Mouse (Mus musculus) urinary bladder, postnatal 25 days (tissue): ENCODE measurements around the gene Plxdc1.

Experiments used
- DNase-seq: peaks from one replicate; pipeline ENCODE4 v3.0.0; 2022; ENCODE audit warnings: low spot score

Gene Plxdc1

DNA sequence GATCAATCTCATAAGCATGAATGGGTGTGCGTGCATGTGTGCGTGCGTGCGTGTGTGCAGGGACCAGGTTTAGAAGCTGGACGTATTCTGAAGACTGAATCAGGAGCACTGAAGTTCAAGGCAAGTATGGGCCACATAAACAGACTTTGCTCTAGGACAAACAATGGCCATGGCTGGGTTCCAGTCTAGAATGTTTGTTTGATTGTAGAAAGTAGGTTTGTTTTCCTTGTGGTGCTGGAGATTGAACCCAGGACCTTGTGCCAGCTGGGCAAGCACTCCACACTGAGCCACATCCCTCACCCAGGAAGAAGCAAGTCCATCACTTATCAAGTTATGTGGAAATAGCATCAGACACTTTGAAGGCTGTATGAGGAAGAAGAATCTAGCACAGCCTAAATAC, 29.9 kb upstream of the Plxdc1 start:
- DNase-seq, result no peak

DNA sequence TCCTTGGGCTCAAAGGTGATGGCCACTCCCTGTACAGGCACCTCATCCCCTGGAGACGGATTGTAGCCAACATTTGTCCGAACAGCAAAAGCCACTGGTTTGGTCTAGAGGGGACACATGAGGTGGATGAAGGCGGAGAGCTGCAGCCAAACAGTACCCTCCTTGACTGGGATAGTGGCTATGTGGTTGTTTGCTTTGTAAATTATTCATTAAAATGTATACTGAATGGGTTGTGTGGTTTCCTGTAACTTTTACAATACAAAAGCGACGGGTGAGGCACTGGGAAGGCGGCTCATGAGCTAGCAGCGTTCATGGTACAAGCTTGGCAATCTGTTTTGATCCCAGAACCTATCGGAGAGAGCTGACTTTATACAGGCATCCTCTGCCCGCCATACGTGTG, 26.6 kb upstream of the Plxdc1 start:
- no peak for DNase-seq

DNA sequence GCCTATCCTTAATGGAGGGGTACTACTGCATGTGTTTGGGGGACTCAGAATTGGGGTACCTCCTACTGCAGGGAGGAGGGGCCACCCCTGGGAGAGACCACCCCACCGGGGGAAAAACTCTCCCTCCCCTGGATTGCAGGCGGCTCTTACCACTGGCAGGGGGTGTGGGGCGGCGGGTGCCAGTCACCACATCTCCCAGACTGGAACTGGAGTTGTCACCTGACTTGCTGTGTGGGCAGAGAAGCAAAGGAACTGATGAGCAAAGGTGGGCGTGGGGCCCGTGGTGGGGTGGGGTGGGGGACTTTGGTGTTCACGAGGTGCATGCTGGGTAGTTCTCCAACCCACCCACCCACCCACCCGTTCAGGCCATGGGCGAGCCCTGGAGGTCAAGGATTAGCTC, 25.5 kb upstream of the Plxdc1 start:
- no peak for DNase-seq

DNA sequence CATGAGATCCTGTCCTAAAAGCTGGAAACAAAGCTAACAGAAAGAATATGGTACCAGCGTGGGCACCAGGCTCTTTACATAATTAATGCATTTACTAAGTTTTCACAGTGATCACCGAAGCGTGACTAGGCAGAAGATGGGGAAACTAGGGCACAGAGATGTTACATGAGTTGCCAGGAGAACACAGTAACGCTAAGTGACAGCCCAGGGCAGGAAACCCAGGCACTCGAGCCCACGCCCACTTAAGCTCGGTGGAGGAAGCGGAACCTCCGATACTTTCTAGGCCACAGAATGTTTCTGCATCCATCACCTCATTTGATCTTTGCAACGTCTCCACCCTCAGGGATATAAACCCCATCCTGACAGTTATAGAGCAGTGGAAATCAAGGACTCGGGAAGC, 21.8 kb upstream of the Plxdc1 start:
- DNase-seq, result no peak

DNA sequence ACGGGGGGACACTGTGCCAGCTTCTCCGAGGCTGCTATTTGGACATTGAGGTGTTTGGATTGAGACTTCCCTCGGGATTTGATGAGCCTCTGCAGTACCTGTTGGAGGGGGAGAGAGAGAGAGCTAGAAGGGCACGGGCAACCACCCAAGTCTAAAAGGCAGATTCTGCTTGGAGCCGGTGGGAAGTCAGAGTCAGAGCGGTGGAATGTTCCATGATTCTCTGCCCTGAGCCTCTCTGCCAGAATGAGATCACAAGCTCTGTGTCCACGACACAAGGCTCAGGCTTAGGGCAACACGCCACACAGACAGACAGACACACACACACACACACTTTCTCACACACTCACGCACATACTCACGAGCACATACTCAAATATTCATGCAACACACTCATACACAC, 19.4 kb upstream of the Plxdc1 start:
- peak; percentile 33 for DNase-seq

DNA sequence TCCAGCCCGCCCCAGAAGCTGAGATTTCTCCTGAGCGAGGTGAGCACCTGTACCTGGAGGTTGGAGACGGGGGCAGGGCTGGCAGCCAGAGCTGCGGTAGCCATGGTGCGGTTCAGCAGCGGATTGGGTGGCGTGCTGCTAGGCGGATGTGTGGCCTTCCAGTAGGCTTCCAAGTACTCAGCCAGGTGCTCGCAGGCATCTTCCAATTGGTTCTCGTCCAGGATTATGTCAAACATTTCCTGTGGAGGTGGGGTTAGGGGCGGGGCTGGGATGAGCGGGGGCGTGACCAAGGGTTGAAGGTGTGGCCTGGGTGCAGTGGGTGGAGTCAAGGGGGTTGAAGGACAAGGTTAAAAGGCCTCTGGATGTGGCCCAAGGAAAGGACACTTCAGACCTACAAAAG, 18.8 kb upstream of the Plxdc1 start:
- no peak for DNase-seq

DNA sequence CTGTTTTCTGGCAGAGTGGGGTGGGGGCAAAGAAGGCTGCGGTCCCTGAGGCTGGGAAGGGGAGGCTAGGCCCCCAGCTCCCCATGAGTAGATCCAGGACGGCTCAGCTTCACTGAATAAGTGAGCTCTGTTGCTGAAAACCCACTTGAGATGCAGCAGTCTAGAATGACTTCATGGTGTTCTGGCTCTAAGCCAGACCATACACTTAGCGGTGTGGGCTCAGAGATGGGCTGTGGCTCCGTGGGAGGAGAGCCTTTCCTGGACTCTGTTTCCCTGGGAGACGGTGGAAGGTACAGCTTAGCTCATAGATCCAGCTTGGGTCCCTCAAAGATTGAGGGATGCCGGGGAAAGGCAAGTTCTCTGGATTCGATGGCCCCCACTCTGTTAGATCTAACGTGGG, 17.9 kb upstream of the Plxdc1 start:
- no peak for DNase-seq

DNA sequence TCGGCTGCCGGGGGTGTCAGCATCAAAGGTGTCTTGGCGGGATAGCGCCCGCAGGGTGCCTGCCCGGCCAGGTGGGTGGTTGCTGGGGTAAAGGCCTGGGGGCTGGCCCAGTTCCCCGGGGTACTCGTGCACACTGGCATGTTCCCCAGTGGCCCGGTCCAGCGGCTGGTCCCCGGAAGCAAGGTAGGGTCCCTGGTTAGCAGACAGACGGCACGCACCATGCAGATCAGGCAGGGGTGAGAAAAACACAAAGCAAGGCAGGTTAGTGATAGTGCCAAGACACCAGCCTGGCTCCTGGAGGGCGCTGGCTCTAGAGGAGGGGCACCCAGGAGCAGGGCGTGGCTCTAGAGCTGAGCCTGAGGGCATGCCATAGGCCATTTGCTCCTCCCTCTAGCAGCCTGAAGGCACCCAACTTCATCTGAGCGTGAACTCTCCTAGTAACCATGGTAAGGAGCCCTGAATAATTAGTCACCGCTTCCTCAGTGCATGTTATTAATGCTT, 17.0 kb upstream of the Plxdc1 start:
- no peak for DNase-seq

DNA sequence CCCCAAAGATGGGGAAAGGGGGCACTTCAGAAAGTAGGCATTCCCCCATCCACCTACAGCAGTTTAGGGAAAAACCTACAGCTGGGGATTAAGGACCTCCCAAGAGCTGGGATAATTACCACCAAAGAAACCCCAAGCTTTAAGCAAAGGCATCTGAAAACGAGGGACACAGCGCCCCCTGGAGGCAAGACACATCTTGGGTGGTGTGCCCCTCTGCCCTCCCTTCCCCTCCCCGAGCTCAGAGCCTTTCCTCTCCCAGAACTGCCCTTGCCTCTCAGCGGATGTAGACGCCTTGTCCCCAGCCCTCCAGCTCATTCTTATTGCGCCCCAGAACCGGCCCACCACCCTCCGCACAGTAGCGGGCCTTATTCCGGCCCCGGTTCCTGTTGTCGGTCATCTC, 16.4 kb upstream of the Plxdc1 start:
- peak; percentile 71 for DNase-seq

DNA sequence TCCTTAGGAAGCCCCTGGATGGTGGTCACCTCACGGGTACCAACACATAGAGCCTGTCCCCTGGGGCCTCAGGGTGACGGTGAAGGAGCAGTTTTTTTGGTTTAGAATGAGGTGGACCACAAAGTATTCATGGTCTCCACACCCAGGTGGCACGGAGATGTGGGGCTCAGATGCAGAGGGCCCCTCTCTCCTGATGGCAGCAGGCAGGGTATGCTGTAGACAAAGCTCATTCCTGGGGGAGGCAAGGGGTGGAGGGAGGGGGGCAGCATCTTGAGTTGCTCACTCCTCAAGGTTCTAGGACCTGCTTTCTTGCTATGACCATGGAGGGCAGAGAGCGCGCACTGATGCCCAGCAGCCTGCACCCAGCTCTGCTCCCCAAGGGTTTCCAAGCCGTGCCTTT, 15.7 kb upstream of the Plxdc1 start:
- no peak for DNase-seq

DNA sequence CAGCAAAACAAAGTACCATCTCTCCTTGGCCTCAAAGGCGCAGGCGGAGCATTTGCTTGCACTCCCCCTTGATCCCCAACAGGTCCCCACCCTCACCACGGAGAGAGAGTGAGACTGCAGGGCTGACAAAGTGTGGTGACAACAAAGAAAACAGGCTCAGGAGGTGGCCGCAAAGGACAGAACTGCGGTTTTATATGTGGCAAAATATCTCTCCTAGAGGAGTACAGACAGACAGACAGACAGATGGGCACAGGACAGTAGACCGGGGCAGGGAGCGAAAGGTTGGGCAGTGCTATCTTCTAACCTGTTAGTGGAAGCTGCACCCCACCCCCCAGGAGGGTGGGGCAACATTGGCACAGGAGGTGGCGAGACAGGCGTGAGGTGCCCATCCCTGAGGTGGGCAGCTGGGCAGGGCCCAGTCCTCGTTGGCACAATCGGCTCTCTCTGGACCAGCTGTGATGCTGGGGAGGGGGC, 15.1 kb upstream of the Plxdc1 start:
- no peak for DNase-seq

DNA sequence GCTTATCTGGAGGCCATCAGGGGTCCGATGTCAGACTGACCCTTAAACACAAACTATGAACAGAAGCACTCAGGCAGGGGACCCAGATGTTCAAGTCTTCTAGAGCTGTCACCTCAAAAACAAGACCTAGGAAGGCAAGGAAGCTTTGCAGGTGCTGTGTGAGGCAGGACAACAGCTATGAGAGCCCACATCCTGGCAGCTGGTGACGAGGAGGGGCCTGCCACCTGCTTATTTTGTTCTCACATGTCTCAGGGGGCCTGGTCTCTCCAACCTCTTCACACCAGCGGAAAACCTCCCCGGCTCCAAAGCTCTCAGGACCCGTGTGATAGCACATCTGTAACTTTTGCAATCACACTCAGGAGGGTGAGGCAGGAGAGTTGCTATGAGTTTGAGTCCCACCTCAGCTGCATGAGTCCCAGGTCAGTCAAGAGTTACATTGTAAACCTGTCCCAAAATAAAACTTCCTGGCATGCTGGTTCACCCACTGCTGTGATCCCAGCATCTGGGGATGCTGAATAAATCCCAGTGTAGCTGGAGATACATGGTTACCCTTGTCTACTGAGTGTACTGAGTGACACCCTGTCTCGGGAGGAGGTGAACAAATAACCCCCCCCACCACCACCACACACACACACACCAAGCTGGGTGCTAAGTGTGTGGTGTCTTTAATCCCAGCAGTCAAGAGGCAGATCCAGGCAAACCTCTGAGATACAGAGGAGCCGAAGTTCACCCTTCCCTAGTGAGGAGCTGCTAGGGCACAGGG, 14.3 kb upstream of the Plxdc1 start:
- DNase-seq, result no peak

DNA sequence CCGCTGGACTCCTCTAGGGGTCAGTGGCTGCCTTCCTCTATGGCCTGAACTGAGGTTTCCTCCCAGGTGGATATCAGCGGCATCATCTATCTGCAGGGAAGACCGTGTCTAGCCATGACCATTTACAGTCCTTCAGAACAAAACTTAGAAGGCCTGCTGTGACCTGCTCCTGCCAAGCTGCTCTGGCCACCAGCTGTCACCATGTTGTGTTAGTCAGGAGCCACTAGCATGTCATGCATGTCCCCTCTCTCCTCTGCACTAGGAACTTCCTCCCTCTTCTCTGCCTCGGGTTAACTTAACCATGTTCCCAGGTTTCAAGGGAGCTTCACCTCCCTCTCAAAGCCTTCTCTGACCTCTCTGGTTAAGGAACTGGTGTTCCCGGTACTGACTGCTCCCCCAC, 13.5 kb upstream of the Plxdc1 start:
- DNase-seq, result no peak

DNA sequence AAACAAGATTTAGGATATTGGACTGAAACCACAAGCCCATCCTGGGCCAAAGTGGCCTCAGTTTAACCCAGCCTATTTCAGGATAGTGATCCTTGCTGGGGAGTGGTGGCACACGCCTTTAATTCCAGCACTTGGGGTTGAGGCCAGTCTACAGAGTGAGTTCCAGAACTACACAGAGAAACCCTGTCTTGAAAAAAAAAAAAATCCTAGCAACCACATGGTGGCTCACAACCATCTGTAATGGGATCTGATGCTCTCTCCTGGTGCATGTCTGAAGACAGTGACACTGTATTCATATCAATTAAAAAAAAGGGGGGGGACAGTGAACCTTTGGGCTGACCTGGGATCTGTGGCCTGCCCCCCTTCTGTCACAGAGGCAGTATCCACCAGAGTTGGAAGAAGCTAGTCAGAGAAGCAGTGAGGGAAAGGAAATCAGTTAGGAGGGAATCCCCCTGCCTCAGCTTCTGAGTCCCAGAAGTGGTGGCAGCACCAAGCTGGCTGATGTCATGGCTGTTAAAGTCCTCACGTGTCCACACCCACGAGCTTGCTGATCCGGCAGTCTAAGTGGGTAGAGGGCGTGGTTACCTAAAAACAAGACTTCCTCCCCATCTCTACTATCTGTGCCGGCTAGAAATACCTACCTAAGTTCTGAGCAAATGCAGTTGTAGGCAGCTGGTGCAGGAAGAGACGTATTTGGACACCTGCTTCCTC, 12.8 kb upstream of the Plxdc1 start:
- no peak for DNase-seq

DNA sequence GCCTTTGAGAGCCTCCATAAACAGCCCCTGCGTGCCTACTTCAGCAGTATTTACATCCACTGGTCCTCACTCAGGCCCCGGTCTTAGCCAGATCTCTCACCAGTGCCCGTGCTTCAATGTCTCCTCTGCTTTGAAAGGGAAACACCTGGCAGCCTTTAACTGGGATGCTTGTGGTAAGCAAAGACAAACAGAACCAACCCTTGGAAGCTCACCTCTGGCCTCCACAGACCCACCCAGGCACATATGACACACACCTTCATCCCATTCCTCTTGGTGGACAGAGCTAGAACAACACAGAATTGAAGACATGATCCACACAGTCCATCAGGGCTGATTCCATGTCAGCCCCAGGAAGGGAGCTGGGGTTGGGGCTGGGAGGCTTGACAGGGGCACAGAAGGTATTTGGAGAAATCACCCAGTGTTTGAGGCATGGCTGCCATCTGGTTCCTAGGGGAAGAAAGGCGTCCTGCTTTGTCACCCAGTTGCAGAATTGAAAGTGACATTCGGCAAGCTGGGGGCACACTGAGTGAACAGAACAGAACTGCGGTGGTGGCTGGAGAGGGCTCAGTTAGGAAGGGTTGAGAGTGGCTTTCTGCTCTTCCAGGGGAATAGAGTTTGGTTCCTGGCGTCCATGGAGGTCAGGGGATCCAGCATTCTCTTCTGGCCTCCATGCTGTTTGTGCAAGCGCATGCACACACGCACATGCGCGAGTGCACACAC, 12.0 kb upstream of the Plxdc1 start:
- no peak for DNase-seq

DNA sequence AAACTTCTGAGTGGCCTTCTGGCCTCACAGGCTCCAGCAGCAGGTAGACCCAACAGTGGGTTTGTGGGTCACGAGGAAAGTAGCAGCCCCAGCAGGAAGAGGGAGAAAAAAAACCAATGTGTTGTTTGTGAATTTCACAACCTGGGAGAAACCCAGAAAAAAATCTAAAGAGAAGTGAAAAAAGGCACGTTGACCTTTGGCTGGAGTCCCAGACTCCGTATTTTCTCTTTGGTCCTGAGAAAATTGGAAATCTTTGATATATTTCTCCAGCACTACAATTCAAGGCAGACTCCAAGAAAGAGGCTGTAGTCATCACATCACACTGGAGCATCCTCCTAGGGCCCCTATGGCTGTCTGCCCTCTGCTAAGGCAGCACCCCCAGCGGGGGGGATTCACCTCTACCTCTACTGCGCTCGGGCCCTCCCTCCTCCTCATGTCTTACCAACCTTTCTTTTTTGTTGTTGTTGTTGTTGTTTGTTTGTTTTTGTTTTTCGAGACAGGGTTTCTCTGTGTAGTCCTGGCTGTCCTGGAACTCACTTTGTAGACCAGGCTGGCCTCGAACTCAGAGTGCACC, 11.2 kb upstream of the Plxdc1 start:
- DNase-seq, result no peak

DNA sequence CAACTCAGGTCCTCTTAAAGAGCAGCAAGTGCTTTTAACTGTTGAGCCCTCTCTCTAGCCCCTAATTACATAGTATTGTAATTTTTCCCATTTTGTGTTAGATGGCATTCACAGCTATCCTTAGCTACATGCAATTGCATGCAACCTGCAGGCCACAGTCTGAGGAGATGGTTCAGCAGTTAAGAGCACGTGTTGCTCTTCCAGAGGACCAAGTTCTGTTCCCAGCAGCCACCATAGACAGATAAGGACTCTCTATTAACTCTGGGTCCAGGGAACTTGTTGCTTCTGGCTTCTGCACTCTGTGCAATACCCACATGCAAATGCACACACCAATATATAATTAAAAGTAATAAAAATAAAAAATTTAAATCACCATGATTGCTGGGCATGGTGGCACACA, 10.4 kb upstream of the Plxdc1 start:
- DNase-seq, result no peak

DNA sequence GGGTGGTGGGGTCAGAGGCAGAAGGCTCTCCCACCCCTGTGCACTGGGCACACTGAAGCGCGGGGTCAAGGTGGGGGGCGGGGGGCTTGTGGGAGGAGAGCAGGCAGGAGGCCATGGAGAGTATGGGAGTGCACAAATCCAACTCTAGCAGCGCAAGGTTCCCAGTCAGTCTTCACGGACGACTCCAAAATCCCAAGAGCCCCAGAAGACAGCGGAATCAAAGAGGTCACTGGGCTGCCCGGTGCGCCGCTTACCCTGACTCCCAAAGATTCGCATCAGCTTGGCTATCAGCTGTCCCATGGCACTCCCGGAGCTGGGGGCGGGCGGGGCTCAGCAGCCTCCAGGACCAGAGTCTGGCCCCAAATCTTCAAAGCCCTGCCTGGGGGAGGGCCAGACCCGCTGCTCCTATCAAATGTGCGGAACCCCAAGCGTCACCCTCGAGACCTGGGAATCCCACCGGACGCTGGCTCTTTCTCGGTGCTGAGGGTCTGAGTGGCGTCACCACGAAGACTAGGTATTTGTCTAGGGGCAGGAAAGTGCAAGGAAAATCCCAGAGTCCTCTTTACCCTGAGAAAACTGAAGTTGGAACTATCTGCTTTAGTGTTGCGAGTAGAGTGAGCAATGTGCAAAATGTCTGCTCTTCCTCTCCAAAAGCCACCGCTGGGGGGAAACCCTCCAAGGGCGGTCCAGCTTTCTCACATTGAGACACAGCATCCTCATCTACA, 9.5 kb upstream of the Plxdc1 start, which contains the start of gene Arl5c:
Gene Arl5c (minus strand): TSS at position 618 of the 725 bp plus-strand sequence.
- DNase-seq, result peak; percentile 24

DNA sequence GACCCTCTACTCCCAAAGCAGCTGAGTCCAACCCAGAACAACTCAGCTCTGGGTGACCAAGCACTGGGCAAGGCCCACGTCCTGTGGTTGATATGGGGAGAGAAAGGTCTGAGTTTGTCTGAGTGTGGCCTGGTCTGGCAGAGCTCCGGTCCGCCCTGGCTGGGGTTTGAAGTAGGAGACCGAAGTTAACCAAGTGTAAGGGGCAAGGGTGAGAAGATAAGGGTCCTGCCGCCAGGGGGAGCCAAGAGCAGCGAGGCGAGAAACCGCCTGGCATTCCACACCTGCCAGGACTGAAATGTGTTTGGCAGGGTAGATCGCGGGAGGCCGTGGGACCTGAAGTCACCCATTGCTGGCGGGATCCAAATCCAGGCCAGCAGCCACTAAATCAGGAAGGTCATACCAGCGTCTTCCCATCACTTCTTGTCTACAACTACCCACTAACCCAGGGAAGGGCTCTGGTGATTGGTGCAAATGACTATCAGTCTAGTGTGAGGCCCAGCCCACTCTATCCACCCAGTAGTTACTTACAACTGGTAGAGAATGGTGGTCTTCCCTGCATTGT, 8.4 kb upstream of the Plxdc1 start:
- DNase-seq, result peak; percentile 79

DNA sequence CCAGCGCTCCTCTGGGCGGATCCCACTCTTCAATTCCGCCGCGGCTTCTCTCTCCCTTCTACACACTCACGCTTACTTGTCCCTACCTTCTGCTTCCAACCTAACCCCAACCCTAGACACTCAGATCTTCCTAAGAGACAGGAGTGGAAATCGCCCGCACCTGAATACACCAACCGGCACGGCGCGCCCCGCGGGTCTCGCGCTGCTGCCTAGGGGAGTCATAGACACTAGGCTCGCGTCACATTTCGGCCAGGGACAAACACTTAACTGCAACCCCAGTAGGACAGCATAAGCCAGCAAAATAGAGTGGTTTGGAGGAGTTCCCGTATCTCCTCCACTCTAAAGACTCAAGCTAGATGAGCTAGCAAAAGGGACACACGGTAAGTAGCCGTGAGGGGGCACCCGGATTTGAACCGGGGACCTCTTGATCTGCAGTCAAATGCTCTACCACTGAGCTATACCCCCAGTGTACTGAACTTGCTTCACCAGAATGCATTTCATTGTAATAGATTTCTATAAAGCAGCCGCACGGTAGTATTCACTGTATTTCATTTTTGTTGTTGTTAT, 2.4 kb upstream of the Plxdc1 start:
- peak; percentile 73 for DNase-seq
